Mouse (Mus musculus) CH12F3 (cell line): ENCODE data around the gene Nckap5.

ENCODE experiments used
- in situ Hi-C: fragments of 300-500 bp; cut with MboI; formaldehyde crosslinking; loops from 2 replicates; pipeline ENCODE4 v1.14.3; 2020; ENCODE audit warnings: low sequenced_read_pairs

Nckap5 gene

GRCm38 (mm10) chr1:126766971-126767370, 63.6 kb downstream of the Nckap5 start:
- in situ Hi-C loops, result no loop called here

GRCm38 (mm10) chr1:126765506-126766170, 65.0 kb downstream of the Nckap5 start:
- in situ Hi-C loops, result no loop called here

DNA sequence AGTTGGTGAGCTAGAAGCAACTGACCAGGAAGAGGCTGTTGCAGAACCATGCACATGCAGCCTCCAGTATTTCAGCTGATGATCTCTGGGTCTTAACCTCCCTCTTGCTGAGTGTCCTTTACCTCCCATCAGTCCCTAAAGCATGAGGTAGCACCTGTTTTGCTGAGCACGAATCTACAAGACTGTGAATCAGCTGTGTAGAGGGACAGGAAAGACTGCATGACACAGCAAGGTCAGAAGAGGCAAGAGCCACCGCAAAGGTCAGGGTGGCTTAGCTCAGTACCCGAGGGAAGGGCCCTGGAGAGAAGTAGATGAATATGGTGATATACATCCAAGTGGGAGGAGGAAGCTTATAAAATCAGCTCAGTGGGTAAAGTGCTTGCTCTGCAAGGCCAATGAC, 66.4 kb downstream of the Nckap5 start:
- in situ Hi-C loops, result no loop called here

DNA sequence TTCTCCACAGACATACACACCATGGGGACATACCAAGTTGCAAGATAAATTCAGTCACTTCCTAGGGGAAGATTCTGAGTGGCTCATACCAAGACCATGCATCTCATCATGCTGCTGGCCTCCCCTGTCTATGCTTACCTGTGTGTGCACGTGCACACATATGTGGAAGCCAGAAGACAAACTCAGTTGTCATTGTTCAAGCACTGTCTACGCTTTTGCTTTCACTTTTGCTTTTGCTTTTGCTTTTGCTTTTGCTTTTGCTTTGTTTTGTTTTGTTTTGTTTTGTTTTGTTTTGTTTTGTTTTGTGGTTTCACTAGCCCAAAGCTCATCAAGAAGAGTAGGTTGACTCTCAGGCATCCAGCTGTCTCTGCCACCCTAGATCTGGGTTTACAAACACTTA, 67.4 kb downstream of the Nckap5 start:
- in situ Hi-C loops, result no loop called here

GRCm38 (mm10) chr1:126760386-126760785, 70.2 kb downstream of the Nckap5 start:
- in situ Hi-C loops, result no loop called here

- in situ Hi-C loops, result no loop called here
Observed at GRCm38 (mm10) chr1:126755682-126756081, 74.9 kb downstream of the Nckap5 start.

DNA sequence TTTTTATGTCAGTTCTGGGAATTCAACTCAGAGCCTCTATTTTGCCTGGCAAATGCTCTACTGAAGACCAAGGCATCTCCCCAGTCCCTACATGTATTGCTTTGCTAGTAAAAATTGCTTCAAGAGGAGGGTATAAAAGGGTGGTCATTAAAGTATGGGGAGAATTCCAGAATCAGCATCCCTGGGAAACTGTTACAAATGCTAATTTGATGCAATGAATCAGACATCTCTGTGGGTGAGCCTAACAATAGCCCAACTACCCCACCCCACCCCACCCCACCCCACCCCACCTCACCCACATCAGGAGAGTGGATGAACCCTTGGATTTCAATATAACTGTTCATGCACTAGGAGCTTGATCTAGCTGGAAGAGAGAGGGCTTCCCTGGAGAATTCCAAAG, 77.0 kb downstream of the Nckap5 start:
- in situ Hi-C loops, result no loop called here

- in situ Hi-C loops, result no loop called here
Observed at GRCm38 (mm10) chr1:126752247-126753037, 78.2 kb downstream of the Nckap5 start.

DNA sequence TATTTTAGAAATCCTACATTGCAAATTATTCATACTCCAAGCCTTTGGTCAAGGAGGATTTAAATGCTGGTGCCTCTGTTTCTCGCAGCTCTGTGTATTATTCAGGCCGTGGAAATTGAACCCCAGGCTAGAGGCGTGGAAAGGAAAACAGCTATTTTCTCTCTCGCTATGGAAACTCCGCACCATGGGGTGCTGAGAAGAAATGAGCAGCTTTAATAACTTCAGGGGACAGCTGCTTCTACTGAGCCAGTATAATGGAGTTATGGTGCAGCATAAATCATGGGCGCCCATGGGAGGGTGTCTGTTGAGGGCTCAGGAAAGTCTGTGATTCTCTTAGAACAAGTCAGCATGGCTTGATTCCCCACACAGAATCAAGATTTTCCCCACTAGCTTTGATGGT, 79.5 kb downstream of the Nckap5 start:
- in situ Hi-C loops, result no loop called here

GRCm38 (mm10) chr1:126750156-126750555, 80.4 kb downstream of the Nckap5 start:
- in situ Hi-C loops, result no loop called here

DNA sequence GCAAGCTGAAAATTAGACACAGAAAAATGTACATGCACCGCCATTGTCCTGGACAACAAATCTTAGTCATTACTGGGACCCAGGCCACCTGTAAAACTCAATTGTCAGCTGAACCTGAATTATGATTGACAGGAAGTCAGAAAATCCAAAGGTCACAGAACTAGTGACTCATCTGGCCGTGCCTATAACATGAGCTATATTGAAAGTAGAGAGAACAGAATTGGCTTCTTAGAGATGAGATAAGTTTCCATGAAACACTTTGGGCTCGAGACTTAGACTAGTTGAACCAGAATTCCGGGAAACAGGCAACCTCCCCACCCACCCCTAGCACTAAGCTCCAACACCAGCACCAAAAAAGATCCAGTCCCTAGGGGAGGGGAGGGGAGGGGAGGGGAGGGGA, 82.7 kb downstream of the Nckap5 start:
- in situ Hi-C loops, result no loop called here

DNA sequence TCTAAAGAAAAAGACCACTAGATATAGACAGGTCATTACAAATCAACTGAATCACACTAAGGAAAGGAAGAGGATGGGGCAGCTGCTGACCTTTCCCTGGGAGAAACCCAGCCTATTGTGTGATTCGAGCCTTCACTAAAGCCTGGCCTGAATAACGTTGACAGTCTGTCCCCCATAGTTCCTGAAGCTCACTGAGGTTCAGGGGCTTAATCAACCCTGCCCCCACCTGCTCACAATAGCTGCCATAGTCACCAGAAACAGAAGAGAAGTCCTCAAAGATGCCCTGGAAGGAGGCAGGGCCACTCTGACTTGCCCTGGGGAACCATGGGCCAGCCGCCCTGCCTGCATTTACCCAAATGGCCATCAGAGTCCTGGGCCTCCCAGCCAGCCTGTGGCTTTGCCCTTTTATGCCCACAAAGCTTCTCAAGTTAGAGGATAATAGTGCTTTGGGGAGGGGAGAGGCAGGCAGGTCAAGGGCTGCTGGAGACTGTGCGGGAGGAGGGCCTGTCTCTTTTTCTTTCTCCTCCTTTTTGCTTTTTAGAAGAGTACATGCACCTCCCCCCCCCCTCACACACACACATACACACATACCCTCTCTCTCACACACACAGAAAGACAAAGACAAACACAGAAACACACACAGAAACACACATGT, 85.0 kb downstream of the Nckap5 start:
- in situ Hi-C loops, result no loop called here

GRCm38 (mm10) chr1:126744631-126745305, 85.8 kb downstream of the Nckap5 start:
- in situ Hi-C loops, result no loop called here

GRCm38 (mm10) chr1:126738291-126738640, 92.3 kb downstream of the Nckap5 start:
- in situ Hi-C loops, result no loop called here

DNA sequence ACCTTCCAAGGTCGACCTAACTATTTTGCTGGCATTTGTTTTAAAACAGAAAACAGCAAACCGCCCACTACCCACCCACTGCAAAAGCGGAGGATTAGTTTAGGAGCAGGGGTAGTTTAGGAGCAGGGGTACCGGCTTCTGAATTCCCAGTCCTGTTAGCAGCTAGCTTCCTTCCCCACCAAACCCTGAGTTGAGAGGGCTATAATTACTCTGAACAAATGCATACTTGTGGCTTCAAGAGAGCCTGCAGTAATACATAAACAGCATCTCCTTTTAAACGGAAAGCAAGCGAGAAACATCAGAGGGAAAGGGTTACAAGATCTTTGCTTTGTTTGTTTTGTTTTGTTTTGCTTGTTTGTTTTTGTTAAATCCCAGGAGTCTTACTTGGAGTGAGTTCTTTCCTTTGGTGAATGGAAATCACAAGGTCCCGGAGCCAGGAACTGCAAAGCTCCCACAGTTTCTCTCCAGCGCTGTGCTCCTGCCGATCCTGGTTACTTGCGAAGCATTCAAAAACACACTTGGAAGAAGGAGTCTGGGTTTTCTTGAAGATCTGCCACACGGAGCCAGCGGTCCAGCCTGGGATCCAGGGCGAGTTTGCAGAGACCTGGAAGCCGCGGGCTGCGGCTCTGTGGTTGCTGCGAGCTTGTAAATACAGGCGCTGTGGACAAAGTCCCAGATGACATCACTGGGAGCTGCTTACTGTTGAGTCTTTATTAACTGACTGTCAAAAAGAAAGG, 92.9 kb downstream of the Nckap5 start:
- in situ Hi-C loops, result no loop called here

DNA sequence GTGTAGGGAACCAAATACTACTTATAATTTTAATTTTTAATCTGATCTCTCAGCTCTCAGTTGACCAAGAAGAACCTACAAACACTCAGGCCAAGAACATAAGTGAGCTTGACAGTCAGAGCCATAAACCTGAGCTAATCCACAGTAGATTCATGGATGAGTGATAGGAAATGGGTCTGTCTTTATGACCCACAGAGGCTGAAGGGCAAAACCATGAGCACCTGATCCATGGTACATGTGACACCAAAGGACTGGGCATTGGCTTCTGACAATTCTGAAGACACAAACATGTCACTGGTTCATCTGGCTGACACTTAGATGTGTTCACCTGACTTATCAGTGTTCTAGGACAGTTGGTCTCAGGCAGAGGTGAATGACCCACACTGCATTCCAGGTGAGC, 98.9 kb downstream of the Nckap5 start:
- in situ Hi-C loops, result no loop called here

DNA sequence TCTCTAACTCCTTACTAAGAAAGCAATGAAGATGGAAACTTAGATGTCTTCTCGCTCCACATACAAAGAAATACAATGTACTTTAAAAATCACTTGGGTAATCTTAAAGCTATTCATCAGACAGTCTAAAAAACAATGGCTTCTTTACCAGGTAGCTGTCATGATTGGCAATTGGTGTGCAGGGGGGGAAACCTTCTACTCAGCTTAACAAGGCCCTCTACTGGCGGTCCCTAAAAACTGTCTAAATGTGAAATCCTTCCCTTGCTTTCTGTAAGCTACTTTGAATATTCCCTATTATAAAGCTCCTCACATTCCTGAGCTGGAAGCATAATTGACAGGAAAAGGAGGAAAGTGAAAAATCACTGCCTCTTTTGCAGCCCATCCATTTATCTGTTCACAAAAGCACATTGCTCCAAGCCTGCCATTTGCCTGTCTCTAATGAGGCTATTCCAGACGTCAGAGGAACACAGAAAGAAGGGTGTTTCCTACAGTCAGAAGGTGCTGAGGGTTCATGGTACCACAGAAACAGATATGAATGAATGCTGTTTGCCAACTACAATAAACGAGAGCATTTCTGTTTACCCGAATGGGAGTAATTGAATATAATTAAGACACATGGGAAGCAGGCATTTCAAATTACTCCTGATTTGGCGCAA, 104.1 kb downstream of the Nckap5 start:
- in situ Hi-C loops, result no loop called here

GRCm38 (mm10) chr1:126725628-126726367, 104.8 kb downstream of the Nckap5 start:
- in situ Hi-C loops, result no loop called here

DNA sequence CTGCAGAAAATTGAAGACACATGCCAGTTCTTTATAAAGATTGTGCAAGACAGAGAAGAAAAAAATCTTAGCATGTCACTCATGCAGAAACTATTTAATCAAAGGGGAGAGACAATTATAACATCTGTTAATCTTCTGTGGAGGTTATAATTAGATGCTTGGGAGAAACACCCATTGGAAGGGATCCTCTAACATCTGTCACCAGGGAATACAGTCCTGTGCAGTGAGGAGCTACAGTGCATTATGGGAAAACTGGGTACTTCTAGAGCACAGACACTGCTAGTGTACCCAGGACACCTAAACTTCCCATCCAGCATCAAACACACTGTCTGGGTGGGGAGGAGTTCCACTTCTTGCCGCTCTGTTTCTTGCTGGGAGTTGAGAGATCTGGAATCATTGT, 108.7 kb downstream of the Nckap5 start:
- in situ Hi-C loops, result no loop called here
